Mouse (Mus musculus): ENCODE measurements around the gene Katnal1. TPM values are rescaled to one million over a fixed set of nuclear protein-coding genes. Genes with fewer than 3 reads are reported as not detected.

The Katnal1 gene
- total RNA-seq, 2 experiments from 2014 or later = 4.5 to 6.0 TPM

Other genes starting within 250 kb of the Katnal1 start
- gene Gm42791, start 65.8 kb upstream of the Katnal1 start, total RNA-seq (2021) = 1 to 10 TPM; 2.1 to 5.3 TPM

All from gastrocnemius, adult 18-20 months (tissue).